Mouse (Mus musculus) hindbrain, embryonic 11.5 days (tissue): Measurements from ENCODE around the gene Wfdc15a. TPM values are rescaled to one million over a fixed set of nuclear protein-coding genes. Genes with fewer than 3 reads are reported as not detected.
"Not testable (repeated sequence)": the region's sequence is repeated elsewhere in the genome, so short reads cannot be mapped to it uniquely, and the experiment has no call there.

Source experiments
- ATAC-seq: fragments of 200-750 bp; cut with Nextera tagmentation; 2 replicates; pipeline ENCODE4 v1.8.0; 2017; ENCODE audit warnings: mild to moderate bottlenecking, moderate TSS enrichment, moderate library complexity; ENCODE audit not compliant: low FRiP score
- DNase-seq: peaks from one replicate; pipeline ENCODE4 v3.0.0-alpha.2; 2015; ENCODE audit warnings: low spot score
- H3K27ac ChIP-seq: fragments of 300-500 bp; sonication (generic); 2 replicates; pipeline ENCODE4 v1.5.1; 2014; ENCODE audit warnings: mild to moderate bottlenecking, low read depth, low read length
- H3K27me3 ChIP-seq: fragments of 300-500 bp; sonication (generic); 2 replicates; pipeline ENCODE4 v1.6.1; 2014; ENCODE audit warnings: mild to moderate bottlenecking, low read length, moderate library complexity, mixed read lengths; ENCODE audit not compliant: control insufficient read depth, insufficient read depth
- H3K36me3 ChIP-seq: fragments of 300-500 bp; sonication (generic); 2 replicates; pipeline ENCODE4 v1.6.1; 2014; ENCODE audit warnings: mild to moderate bottlenecking, low read length, moderate library complexity, mixed read lengths; ENCODE audit not compliant: control insufficient read depth, insufficient read depth
- H3K4me1 ChIP-seq: fragments of 300-500 bp; sonication (generic); replicated peaks from 2 replicates; pipeline ENCODE4 v1.6.1; 2014; ENCODE audit warnings: low read length, mixed read lengths; ENCODE audit not compliant: control insufficient read depth, insufficient read depth
- H3K4me2 ChIP-seq: fragments of 300-500 bp; sonication (generic); replicated peaks from 2 replicates; pipeline ENCODE4 v1.6.1; 2014; ENCODE audit warnings: mild to moderate bottlenecking, low read depth, low read length
- H3K4me3 ChIP-seq: fragments of 300-500 bp; sonication (generic); 2 replicates; pipeline ENCODE4 v1.5.1; 2014; ENCODE audit warnings: low read depth, low read length
- H3K9ac ChIP-seq: fragments of 300-500 bp; sonication (generic); 2 replicates; pipeline ENCODE4 v1.6.1; 2014; ENCODE audit warnings: low read depth, low read length
- H3K9me3 ChIP-seq: fragments of 300-500 bp; sonication (generic); 2 replicates; pipeline ENCODE4 v1.6.1; 2016; ENCODE audit warnings: low read length; ENCODE audit not compliant: control insufficient read depth
- WGBS: fragments of 180-500 bp; shearing (Covaris S2); extraction: QIAGEN DNeasy Blood & Tissue Kit; methylation state at CpG from one replicate; pipeline ENCODE4 v1.1.7; 2014; 5-methylcytosine and 5-hydroxymethylcytosine counted together
- polyA plus RNA-seq: library from polyadenylated mRNA; unstranded; fragments of >200 nt; fragmentation: Nextera tagmentation; extraction: Ambion mirVana; gene quantifications from 2 replicates; pipeline ENCODE4 v1.2.1, GENCODE M21; 2014

Wfdc15a gene
- polyA plus RNA-seq, 1 experiment from 2014 or later: not detected

DNA sequence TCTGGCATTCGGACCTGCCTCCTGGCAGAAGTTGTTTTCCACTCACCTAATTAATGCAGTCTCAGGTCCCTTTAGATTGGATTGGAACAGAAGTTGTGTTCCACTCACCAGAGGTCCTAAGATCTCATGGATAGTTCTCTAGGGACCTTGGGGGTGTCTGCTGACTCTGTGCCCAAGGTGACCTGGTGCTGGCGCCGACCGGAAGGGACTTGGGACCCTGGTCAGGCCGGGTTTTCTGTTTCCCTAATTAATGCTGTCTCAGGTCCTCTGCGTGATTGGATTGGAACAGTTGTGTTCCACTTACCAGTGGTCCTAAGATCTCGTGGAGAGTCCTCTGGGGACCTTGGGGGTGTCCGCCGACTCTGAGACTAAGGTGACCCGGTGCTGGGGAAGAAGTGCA lies 6.1 kb upstream of the Wfdc15a start:
- not testable (repeated sequence) for H3K27ac ChIP-seq, H3K9me3 ChIP-seq, H3K4me2 ChIP-seq, DNase-seq, H3K4me1 ChIP-seq, H3K4me3 ChIP-seq, H3K9ac ChIP-seq, ATAC-seq, H3K27me3 ChIP-seq, H3K36me3 ChIP-seq
- 94% methylated on average over 10 of the region's 10 CpGs for WGBS

DNA sequence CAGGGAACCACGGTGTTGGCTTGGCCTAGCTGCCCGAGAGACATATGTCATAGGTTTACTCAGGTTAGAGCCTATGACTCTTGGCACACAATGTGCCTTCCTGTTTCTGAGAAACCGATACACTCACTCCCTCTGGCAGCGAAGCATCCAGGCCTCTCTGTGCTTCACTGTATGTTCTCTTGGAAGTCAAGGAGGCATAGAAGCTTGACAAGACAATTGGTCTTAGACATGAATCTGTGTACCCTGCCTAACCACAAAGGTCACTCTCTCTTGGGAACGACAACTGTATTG lies 3.3 kb downstream of the Wfdc15a start:
- no peak overlapping the region for H3K4me2 ChIP-seq
- ATAC-seq: no peak
- no peaks in the 10 kb centered on the region for H3K4me1 ChIP-seq
- DNase-seq: no peak
- H3K9ac ChIP-seq: no peak overlapping the region
- no peaks in the 10 kb centered on the region for H3K27me3 ChIP-seq
- no peaks in the 10 kb centered on the region for H3K9me3 ChIP-seq
- H3K4me3 ChIP-seq: no peak overlapping the region
- WGBS: 88% methylated on average over 5 of the region's 5 CpGs
- H3K36me3 ChIP-seq: no peaks in the 10 kb centered on the region
- no peak overlapping the region for H3K27ac ChIP-seq

DNA sequence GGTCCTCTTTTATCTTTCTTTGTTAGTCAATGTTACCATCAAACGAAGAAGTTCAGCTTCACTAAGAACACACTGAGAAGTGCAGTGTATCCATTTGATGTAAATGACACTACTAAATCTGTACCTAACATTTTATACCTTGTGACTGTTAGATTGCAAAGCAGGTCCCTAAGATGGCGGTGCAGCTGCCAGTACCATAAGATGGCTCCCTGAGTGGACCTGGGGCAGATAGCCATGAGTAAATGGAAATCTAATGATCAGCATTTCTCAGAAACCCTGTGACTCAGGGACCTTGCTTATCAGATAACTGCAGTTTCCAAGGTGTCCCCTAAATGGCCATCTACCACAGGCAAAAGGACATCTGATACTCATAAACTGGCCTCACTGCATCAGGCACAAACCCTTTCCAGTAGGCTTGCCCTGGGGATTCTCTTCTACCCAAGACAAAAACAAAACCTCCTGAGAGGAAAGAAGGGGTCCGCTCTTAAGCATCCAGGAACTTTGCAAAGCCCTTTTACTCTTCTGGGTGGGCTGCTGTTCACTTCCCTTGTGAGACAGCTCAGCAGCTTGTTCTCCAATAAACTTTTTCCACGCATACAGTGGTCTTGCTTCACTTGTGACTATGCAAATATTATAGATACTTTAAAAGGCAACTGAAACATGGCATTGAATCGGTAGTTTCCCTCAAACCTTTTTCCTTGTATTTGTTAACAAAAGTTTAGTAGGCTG lies 3.8 kb downstream of the Wfdc15a start:
- 89% methylated on average over 5 of the region's 5 CpGs for WGBS

DNA sequence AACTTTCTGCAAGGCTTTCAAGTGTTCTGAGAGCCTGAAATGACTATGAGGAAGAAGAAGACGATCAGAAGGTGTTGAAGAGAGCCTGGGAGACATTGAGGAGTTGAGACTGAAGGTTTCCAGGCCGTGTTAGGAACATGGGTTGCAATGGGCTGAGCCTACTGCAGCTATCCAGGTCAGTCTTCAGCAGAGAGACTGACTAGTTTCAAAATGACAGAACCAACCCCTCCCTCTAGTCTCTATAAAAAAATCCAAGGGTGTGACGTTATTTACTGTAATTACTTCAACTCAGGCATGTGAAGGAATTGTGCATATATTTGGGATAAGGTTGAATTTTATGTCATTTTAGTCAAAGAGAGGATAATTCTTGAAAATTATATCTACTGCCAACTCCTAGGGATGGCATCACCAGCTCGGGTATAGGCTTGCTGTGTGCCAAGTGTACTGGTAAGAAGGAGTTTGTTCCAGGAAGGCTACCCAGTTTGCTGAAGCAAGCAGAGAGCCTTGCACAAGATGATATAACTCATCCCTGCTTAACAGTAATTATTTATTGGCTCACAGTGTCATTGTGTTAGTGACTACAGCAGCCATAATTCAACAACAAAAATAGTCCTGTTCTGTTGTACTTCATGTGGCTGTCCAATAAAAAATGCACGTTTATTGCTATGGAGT lies 4.8 kb downstream of the Wfdc15a start:
- Histone ChIP-seq H3K4me1 (no peaks in the 10 kb centered on the region), H3K4me3 (no peak overlapping the region), H3K36me3 (no peaks in the 10 kb centered on the region), H3K4me2 (no peak overlapping the region), H3K27ac (no peak overlapping the region), H3K9ac (no peak overlapping the region), H3K27me3 (no peaks in the 10 kb centered on the region), H3K9me3 (no peaks in the 10 kb centered on the region)
- DNase-seq (no peak), ATAC-seq (no peak)
- WGBS: 80% methylated on average over 5 of the region's 5 CpGs

More for the DNA sequence above, 3.8 kb downstream of the Wfdc15a start:
- ATAC-seq (no peak), DNase-seq (no peak)
- no peak overlapping the region for H3K9ac ChIP-seq
- H3K4me3 ChIP-seq: no peak overlapping the region
- no peaks in the 10 kb centered on the region for H3K4me1 ChIP-seq
- no peaks in the 10 kb centered on the region for H3K27me3 ChIP-seq
- H3K36me3 ChIP-seq: no peaks in the 10 kb centered on the region
- H3K9me3 ChIP-seq: no peaks in the 10 kb centered on the region
- H3K27ac ChIP-seq: no peak overlapping the region
- H3K4me2 ChIP-seq: no peak overlapping the region

DNA sequence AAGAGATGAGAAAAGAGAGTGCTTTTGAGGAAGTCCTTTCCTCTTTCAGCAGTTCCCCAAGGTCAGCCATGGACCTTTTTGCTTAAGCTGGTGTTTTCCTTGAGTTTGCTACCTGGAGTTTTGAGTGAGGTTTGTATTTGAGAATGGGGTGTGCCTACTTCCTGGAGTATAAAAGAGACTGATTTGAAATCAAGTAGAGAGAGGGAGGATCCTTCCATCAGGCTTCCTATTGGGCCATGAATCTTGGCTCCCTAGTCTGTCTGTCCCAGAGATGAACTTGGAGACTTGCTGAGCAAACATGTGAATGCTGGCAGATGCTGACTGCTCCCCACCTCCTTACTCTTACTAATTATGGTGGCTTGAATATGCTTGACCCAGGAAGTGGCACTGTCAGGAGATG lies 7.7 kb downstream of the Wfdc15a start:
- no peaks in the 10 kb centered on the region for H3K9me3 ChIP-seq
- DNase-seq (no peak), ATAC-seq (no peak)
- no peaks in the 10 kb centered on the region for H3K36me3 ChIP-seq
- no peaks in the 10 kb centered on the region for H3K27me3 ChIP-seq
- H3K27ac ChIP-seq: no peak overlapping the region
- H3K4me2 ChIP-seq: no peak overlapping the region
- no peak overlapping the region for H3K4me3 ChIP-seq
- no peak overlapping the region for H3K9ac ChIP-seq
- no peaks in the 10 kb centered on the region for H3K4me1 ChIP-seq

DNA sequence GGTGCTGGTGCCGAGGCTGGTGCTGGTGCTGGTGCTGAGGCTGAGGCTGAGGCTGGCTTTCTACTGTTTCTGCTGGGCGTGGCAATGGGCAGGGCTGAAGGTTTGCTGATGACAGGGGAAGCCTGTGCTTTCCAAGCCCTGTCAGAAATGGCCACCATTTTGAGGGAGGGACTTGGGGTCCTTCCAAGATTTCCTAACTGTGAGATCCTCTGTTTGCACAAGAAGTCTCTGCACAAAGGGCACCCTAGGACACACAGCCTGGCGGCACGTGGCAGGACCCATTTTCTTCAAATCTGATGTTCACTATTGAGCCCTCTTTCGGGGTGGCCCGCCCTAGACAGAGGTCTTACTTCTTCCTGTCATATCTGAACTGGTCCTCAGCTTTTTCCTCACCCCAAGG lies 9.4 kb downstream of the Wfdc15a start, which contains the start of gene Wfdc12:
Wfdc12 (minus strand) TSS at position 33 of the 400 bp plus-strand sequence.
- no peaks in the 10 kb centered on the region for H3K9me3 ChIP-seq
- no peak within 1 kb of the TSS for H3K9ac ChIP-seq
- no peak for DNase-seq
- ATAC-seq: no peak
- no peak within 1 kb of the TSS for H3K4me3 ChIP-seq
- no peaks in the 10 kb centered on the region for H3K36me3 ChIP-seq
- no peaks in the 10 kb centered on the region for H3K4me1 ChIP-seq
- 81% methylated on average over 6 of the region's 6 CpGs for WGBS
- no peak within 1 kb of the TSS for H3K4me2 ChIP-seq
- no peak within 1 kb of the TSS for H3K27ac ChIP-seq
- no peaks in the 10 kb centered on the region for H3K27me3 ChIP-seq

DNA sequence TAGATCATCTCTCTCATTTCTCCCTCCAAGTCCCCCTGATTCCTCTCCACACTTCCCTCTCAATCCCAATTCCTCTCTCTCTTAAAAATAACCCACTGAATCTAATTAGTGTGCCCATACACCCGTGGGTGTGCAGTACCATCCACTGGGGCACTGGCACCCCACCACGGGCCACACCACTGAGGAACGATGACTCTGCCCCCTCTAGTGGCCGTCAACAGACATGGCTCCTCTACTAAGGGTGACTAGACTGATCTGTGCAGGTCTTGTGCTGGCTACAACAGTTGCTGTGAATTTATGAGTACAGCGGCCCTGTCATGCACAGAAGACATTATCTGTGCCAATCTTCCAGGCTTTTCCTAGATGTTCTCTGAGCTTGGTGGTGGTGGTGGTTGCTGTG lies 11.2 kb downstream of the Wfdc15a start:
- Histone ChIP-seq H3K4me3 (no peak overlapping the region), H3K9me3 (no peaks in the 10 kb centered on the region), H3K4me2 (no peak overlapping the region), H3K9ac (no peak overlapping the region), H3K4me1 (no peaks in the 10 kb centered on the region), H3K27me3 (no peaks in the 10 kb centered on the region), H3K36me3 (no peaks in the 10 kb centered on the region), H3K27ac (no peak overlapping the region)
- 38% methylated on average over 5 of the region's 5 CpGs for WGBS
- DNase-seq (peak; percentile 32), ATAC-seq (no peak)

DNA sequence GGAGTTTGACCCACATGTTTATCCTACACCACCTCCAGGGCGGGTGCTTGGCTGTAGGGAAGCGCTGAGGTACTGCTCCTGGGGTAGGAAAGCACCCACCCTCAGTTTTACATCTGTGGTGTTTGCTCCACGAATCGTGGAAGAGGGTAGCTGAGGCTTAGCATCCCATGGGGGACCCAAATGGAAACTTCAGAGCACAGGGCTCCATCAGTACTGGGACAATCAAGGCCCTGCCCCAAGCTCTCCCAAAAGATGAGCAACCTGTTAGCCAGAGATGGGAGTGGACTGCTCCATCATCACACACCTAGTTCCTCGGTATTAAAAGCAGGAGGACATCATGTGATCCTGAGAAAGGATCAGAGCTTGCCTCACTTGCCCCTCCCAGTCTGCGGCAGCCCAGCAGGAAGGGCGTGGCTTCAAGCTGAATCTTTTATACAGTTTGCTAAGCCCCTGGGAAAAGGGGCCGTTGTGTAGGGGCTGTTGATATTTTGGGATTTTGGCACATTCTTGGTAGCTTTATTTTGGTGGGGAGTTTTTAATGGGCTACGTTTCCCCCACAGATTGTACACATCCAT lies 15.7 kb downstream of the Wfdc15a start:
- Histone ChIP-seq H3K4me2 (no peak overlapping the region), H3K36me3 (no peaks in the 10 kb centered on the region), H3K27ac (no peak overlapping the region), H3K27me3 (no peaks in the 10 kb centered on the region), H3K4me3 (no peak overlapping the region), H3K4me1 (no peaks in the 10 kb centered on the region), H3K9ac (no peak overlapping the region), H3K9me3 (no peaks in the 10 kb centered on the region)
- no peak for ATAC-seq
- 49% methylated on average over 9 of the region's 9 CpGs for WGBS
- no peak for DNase-seq

DNA sequence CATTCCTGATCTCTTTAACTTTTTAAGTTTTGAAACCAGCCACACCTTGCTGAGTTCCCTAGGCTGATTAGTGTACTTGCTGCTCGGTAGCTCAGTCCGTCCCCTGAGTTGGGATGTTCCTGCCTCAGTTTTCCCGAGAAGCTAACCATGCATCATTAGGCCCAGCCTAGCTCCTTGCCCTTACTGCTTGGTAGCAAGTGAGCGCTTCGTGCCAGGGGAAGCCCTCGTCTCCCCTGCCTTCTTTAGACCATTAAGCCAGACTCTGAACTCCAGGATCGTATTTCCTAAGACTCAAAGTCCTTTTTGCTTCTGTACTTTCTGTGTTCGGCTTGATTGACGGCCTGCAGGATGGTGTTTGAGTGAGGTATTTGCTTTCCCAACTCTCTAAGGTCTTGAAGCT lies 16.6 kb downstream of the Wfdc15a start:
- no peak for DNase-seq
- Histone ChIP-seq H3K9me3 (no peaks in the 10 kb centered on the region), H3K4me2 (no peak overlapping the region), H3K4me1 (no peaks in the 10 kb centered on the region), H3K27ac (no peak overlapping the region), H3K9ac (no peak overlapping the region), H3K4me3 (no peak overlapping the region), H3K27me3 (no peaks in the 10 kb centered on the region), H3K36me3 (no peaks in the 10 kb centered on the region)
- WGBS: 73% methylated on average over 9 of the region's 9 CpGs
- no peak for ATAC-seq
